Mouse (Mus musculus) hindbrain, embryonic 12.5 days (tissue): ENCODE results near the gene Apbb2. TPM values are rescaled to one million over a fixed set of nuclear protein-coding genes. Genes with fewer than 3 reads are reported as not detected.

Experiments used
- ATAC-seq: fragments of 200-750 bp; cut with Nextera tagmentation; 2 replicates; pipeline ENCODE4 v1.8.0; 2017; ENCODE audit warnings: moderate TSS enrichment; ENCODE audit not compliant: low FRiP score
- H3K27ac ChIP-seq: fragments of 300-500 bp; sonication (generic); 2 replicates; pipeline ENCODE4 v1.5.1; 2016; ENCODE audit warnings: mild to moderate bottlenecking
- H3K27me3 ChIP-seq: fragments of 300-500 bp; sonication (generic); 2 replicates; pipeline ENCODE4 v1.6.1; 2016; ENCODE audit warnings: mild to moderate bottlenecking
- H3K36me3 ChIP-seq: fragments of 300-500 bp; sonication (generic); 2 replicates; pipeline ENCODE4 v1.6.1; 2016; ENCODE audit warnings: mild to moderate bottlenecking
- H3K4me1 ChIP-seq: fragments of 300-500 bp; sonication (generic); 2 replicates; pipeline ENCODE4 v1.6.1; 2016
- H3K4me2 ChIP-seq: fragments of 300-500 bp; sonication (generic); replicated peaks from 2 replicates; pipeline ENCODE4 v1.6.1; 2016; ENCODE audit warnings: mild to moderate bottlenecking
- H3K4me3 ChIP-seq: fragments of 300-500 bp; sonication (generic); 2 replicates; pipeline ENCODE4 v1.5.1; 2016; ENCODE audit warnings: mild to moderate bottlenecking
- H3K9ac ChIP-seq: fragments of 300-500 bp; sonication (generic); 2 replicates; pipeline ENCODE4 v1.6.1; 2016; ENCODE audit warnings: mild to moderate bottlenecking, moderate library complexity
- H3K9me3 ChIP-seq: fragments of 300-500 bp; sonication (generic); replicated peaks from 2 replicates; pipeline ENCODE4 v1.6.1; 2016; ENCODE audit warnings: mild to moderate bottlenecking
- WGBS: fragments of 180-500 bp; shearing (Covaris S2); methylation state at CpG from one replicate; pipeline ENCODE4 v1.1.7; 2016; 5-methylcytosine and 5-hydroxymethylcytosine counted together
- polyA plus RNA-seq: library from polyadenylated mRNA; unstranded; fragments of >200 nt; fragmentation: Nextera tagmentation; extraction: Ambion mirVana; gene quantifications from 2 replicates; pipeline ENCODE4 v1.2.1, GENCODE M21; 2016

The Apbb2 gene
- polyA plus RNA-seq, 1 experiment from 2014 or later: 82.4 TPM

- no peak overlapping the region for H3K4me3 ChIP-seq
- H3K9me3 ChIP-seq: no peaks in the 10 kb centered on the region
- 83% methylated on average over 6 of the region's 6 CpGs for WGBS
- no peak for ATAC-seq
- H3K27me3 ChIP-seq: no peaks in the 10 kb centered on the region
- H3K4me2 ChIP-seq: no peak overlapping the region
- no peak overlapping the region for H3K9ac ChIP-seq
- no peak overlapping the region for H3K27ac ChIP-seq
- H3K4me1 ChIP-seq: peaks cover 9% of the 10 kb centered on the region; the same call in 1 of the 2 replicates
- no peaks in the 10 kb centered on the region; the same call in 1 of the 2 replicates for H3K36me3 ChIP-seq
Observed at GRCm38 (mm10) chr5:66405305-66405704, 213.3 kb downstream of the Apbb2 start.

GRCm38 (mm10) chr5:66400563-66400962, 218.0 kb downstream of the Apbb2 start:
- Histone ChIP-seq H3K9me3 (no peaks in the 10 kb centered on the region), H3K4me2 (no peak overlapping the region), H3K4me1 (0 out of 2 replicates have a peak, but pooled peaks cover 8% of the 10 kb centered on the region), H3K9ac (no peak overlapping the region), H3K27me3 (no peaks in the 10 kb centered on the region), H3K4me3 (no peak overlapping the region), H3K27ac (peak overlapping the region; percentile 48), H3K36me3 (no peaks in the 10 kb centered on the region; the same call in 1 of the 2 replicates)
- WGBS: 81% methylated on average over 4 of the region's 4 CpGs
- no peak for ATAC-seq

- no peak overlapping the region for H3K4me3 ChIP-seq
- no peak overlapping the region for H3K9ac ChIP-seq
- no peak overlapping the region for H3K4me2 ChIP-seq
- H3K4me1 ChIP-seq: 0 out of 2 replicates have a peak, but pooled peaks cover 8% of the 10 kb centered on the region
- no peaks in the 10 kb centered on the region; the same call in 1 of the 2 replicates for H3K36me3 ChIP-seq
- H3K9me3 ChIP-seq: no peaks in the 10 kb centered on the region
- WGBS: 71% methylated on average over 2 of the region's 2 CpGs
- no peaks in the 10 kb centered on the region for H3K27me3 ChIP-seq
- H3K27ac ChIP-seq: no peak overlapping the region
- ATAC-seq: no peak
Observed at GRCm38 (mm10) chr5:66399264-66399620, 219.3 kb downstream of the Apbb2 start.

GRCm38 (mm10) chr5:66398530-66399263, 219.9 kb downstream of the Apbb2 start:
- H3K27me3 ChIP-seq: no peaks in the 10 kb centered on the region
- ATAC-seq: no peak
- no peaks in the 10 kb centered on the region for H3K9me3 ChIP-seq
- no peak overlapping the region for H3K4me2 ChIP-seq
- H3K4me1 ChIP-seq: 0 out of 2 replicates have a peak, but pooled peaks cover 8% of the 10 kb centered on the region
- no peak overlapping the region for H3K9ac ChIP-seq
- no peak overlapping the region for H3K4me3 ChIP-seq
- WGBS: 89% methylated on average over 5 of the region's 5 CpGs
- no peak overlapping the region for H3K27ac ChIP-seq
- H3K36me3 ChIP-seq: no peaks in the 10 kb centered on the region; the same call in 1 of the 2 replicates

- Histone ChIP-seq H3K9ac (no peak overlapping the region), H3K27ac (no peak overlapping the region)
- 82% methylated on average over 10 of the region's 10 CpGs for WGBS
Observed at GRCm38 (mm10) chr5:66393767-66394446, 224.7 kb downstream of the Apbb2 start.

GRCm38 (mm10) chr5:66392861-66393529, 225.6 kb downstream of the Apbb2 start:
- no peaks in the 10 kb centered on the region; the same call in 1 of the 2 replicates for H3K36me3 ChIP-seq
- H3K9me3 ChIP-seq: no peaks in the 10 kb centered on the region
- ATAC-seq: no peak
- H3K9ac ChIP-seq: no peak overlapping the region
- H3K27ac ChIP-seq: no peak overlapping the region
- H3K27me3 ChIP-seq: no peaks in the 10 kb centered on the region
- H3K4me2 ChIP-seq: no peak overlapping the region
- H3K4me3 ChIP-seq: no peak overlapping the region
- H3K4me1 ChIP-seq: peaks cover 21% of the 10 kb centered on the region
- 50% methylated on average over 18 of the region's 18 CpGs for WGBS

More at GRCm38 (mm10) chr5:66393767-66394446, 224.7 kb downstream of the Apbb2 start:
- H3K27me3 ChIP-seq: no peaks in the 10 kb centered on the region
- H3K4me1 ChIP-seq: peaks cover 14% of the 10 kb centered on the region
- ATAC-seq: no peak
- no peaks in the 10 kb centered on the region; the same call in 1 of the 2 replicates for H3K36me3 ChIP-seq
- H3K4me2 ChIP-seq: no peak overlapping the region
- H3K9me3 ChIP-seq: no peaks in the 10 kb centered on the region
- no peak overlapping the region for H3K4me3 ChIP-seq

GRCm38 (mm10) chr5:66391771-66392170, 226.8 kb downstream of the Apbb2 start:
- H3K4me2 ChIP-seq: no peak overlapping the region
- 0 out of 2 replicates have a peak overlapping the region, but pooled peaks have one; percentile 30 for H3K27ac ChIP-seq
- H3K4me3 ChIP-seq: no peak overlapping the region
- H3K9me3 ChIP-seq: no peaks in the 10 kb centered on the region
- peaks cover 25% of the 10 kb centered on the region for H3K4me1 ChIP-seq
- H3K36me3 ChIP-seq: no peaks in the 10 kb centered on the region; the same call in 1 of the 2 replicates
- H3K27me3 ChIP-seq: no peaks in the 10 kb centered on the region
- ATAC-seq: no peak
- 0 out of 2 replicates have a peak overlapping the region, but pooled peaks have one; percentile 13 for H3K9ac ChIP-seq
- WGBS: 75% methylated on average over 11 of the region's 11 CpGs

GRCm38 (mm10) chr5:66391299-66391698, 227.3 kb downstream of the Apbb2 start:
- H3K4me3 ChIP-seq: no peak overlapping the region
- H3K36me3 ChIP-seq: no peaks in the 10 kb centered on the region; the same call in 1 of the 2 replicates
- WGBS: 76% methylated on average over 5 of the region's 5 CpGs
- H3K9me3 ChIP-seq: no peaks in the 10 kb centered on the region
- H3K4me1 ChIP-seq: peaks cover 28% of the 10 kb centered on the region
- no peaks in the 10 kb centered on the region for H3K27me3 ChIP-seq
- no peak for ATAC-seq
- H3K4me2 ChIP-seq: no peak overlapping the region
- H3K27ac ChIP-seq: no peak overlapping the region
- no peak overlapping the region for H3K9ac ChIP-seq

GRCm38 (mm10) chr5:66390567-66390966, 228.0 kb downstream of the Apbb2 start:
- no peaks in the 10 kb centered on the region for H3K27me3 ChIP-seq
- no peak for ATAC-seq
- H3K4me3 ChIP-seq: no peak overlapping the region
- H3K27ac ChIP-seq: no peak overlapping the region
- H3K36me3 ChIP-seq: no peaks in the 10 kb centered on the region
- H3K9ac ChIP-seq: no peak overlapping the region
- H3K9me3 ChIP-seq: no peaks in the 10 kb centered on the region
- 75% methylated on average over 6 of the region's 6 CpGs for WGBS
- no peak overlapping the region for H3K4me2 ChIP-seq
- H3K4me1 ChIP-seq: peaks cover 28% of the 10 kb centered on the region

- H3K4me2 ChIP-seq: no peak overlapping the region
- H3K36me3 ChIP-seq: no peaks in the 10 kb centered on the region
- peak overlapping the region; percentile 44; the same call in 1 of the 2 replicates for H3K27ac ChIP-seq
- H3K9me3 ChIP-seq: no peaks in the 10 kb centered on the region
- no peak overlapping the region for H3K4me3 ChIP-seq
- H3K4me1 ChIP-seq: peaks cover 30% of the 10 kb centered on the region
- ATAC-seq: no peak
- no peaks in the 10 kb centered on the region for H3K27me3 ChIP-seq
- WGBS: 66% methylated on average over 8 of the region's 8 CpGs
- H3K9ac ChIP-seq: no peak overlapping the region
Observed at GRCm38 (mm10) chr5:66387481-66387880, 231.1 kb downstream of the Apbb2 start.

- Histone ChIP-seq H3K27me3 (no peaks in the 10 kb centered on the region), H3K27ac (no peak overlapping the region), H3K9me3 (no peaks in the 10 kb centered on the region), H3K9ac (no peak overlapping the region), H3K4me1 (peaks cover 23% of the 10 kb centered on the region), H3K4me3 (no peak overlapping the region), H3K4me2 (no peak overlapping the region), H3K36me3 (no peaks in the 10 kb centered on the region)
- 53% methylated on average over 3 of the region's 3 CpGs for WGBS
- ATAC-seq: no peak
Observed at GRCm38 (mm10) chr5:66385636-66386035, 232.9 kb downstream of the Apbb2 start.

- no peak overlapping the region for H3K27ac ChIP-seq
- H3K9me3 ChIP-seq: no peaks in the 10 kb centered on the region
- H3K36me3 ChIP-seq: no peaks in the 10 kb centered on the region
- WGBS: 79% methylated on average over 6 of the region's 6 CpGs
- no peak overlapping the region for H3K9ac ChIP-seq
- H3K4me2 ChIP-seq: no peak overlapping the region
- no peaks in the 10 kb centered on the region for H3K27me3 ChIP-seq
- H3K4me1 ChIP-seq: peaks cover 23% of the 10 kb centered on the region
- H3K4me3 ChIP-seq: no peak overlapping the region
- no peak for ATAC-seq
Observed at GRCm38 (mm10) chr5:66384806-66385446, 233.7 kb downstream of the Apbb2 start.
